Mouse (Mus musculus) MEL (cell line): ENCODE measurements around the gene Stac2.

Source experiments
- CTCF ChIP-seq, 3 experiments: IDR thresholded peaks in 2 of 3; conservative IDR thresholded peaks in 1 of 3; 2 replicates each; pipeline ENCODE4 v1.5.1; 2011 to 2012; ENCODE audit warnings: low read length in 3 of 3, low read depth in 2 of 3, mild to moderate bottlenecking in 2 of 3, improper control_type of control experiment in 1 of 3, inconsistent platforms in 1 of 3, mixed read lengths in 1 of 3, moderate library complexity in 1 of 3; ENCODE audit not compliant: control insufficient read depth in 1 of 3, insufficient read depth in 1 of 3, poor library complexity in 1 of 3, severe bottlenecking in 1 of 3
- EP300 ChIP-seq, 2 experiments: IDR thresholded peaks; 2 replicates each; pipeline ENCODE4 v1.6.1; 2011; ENCODE audit warnings: improper control_type of control experiment in 2 of 2, low read length in 2 of 2, low read depth in 1 of 2, mild to moderate bottlenecking in 1 of 2
- GATA1 ChIP-seq: IDR thresholded peaks from 2 replicates; pipeline ENCODE4 v1.6.1; 2011; ENCODE audit warnings: low read depth, low read length, improper control_type of control experiment
- JUND ChIP-seq: IDR thresholded peaks from 2 replicates; pipeline ENCODE4 v1.6.1; 2011; ENCODE audit warnings: low read depth, mild to moderate bottlenecking, improper control_type of control experiment, low read length
- MAZ ChIP-seq: IDR thresholded peaks from 2 replicates; pipeline ENCODE4 v1.6.1; 2012; ENCODE audit warnings: low read depth, mild to moderate bottlenecking, inconsistent platforms, low read length, improper control_type of control experiment
- NRF1 ChIP-seq: IDR thresholded peaks from 2 replicates; pipeline ENCODE4 v1.6.1; 2014; ENCODE audit warnings: low read depth, mild to moderate bottlenecking, inconsistent platforms, low read length, improper control_type of control experiment, moderate library complexity; ENCODE audit not compliant: poor library complexity, insufficient read depth, severe bottlenecking
- POLR2A ChIP-seq, 2 experiments: IDR thresholded peaks; 2 replicates each; pipeline ENCODE4 v1.6.1; 2011 to 2012; ENCODE audit warnings: low read length in 2 of 2, mild to moderate bottlenecking in 2 of 2, control low read depth in 1 of 2, improper control_type of control experiment in 1 of 2, low read depth in 1 of 2, moderate library complexity in 1 of 2; ENCODE audit not compliant: control insufficient read depth in 1 of 2, insufficient read depth in 1 of 2, poor library complexity in 1 of 2
- RCOR1 ChIP-seq: IDR thresholded peaks from 2 replicates; pipeline ENCODE4 v1.6.1; 2012; ENCODE audit warnings: low read depth, mild to moderate bottlenecking, inconsistent platforms, low read length, improper control_type of control experiment
- TBP ChIP-seq: IDR thresholded peaks from 2 replicates; pipeline ENCODE4 v1.8.0; 2011; ENCODE audit warnings: low read depth, low read length, improper control_type of control experiment
- USF1 ChIP-seq: IDR thresholded peaks from 2 replicates; pipeline ENCODE4 v1.6.1; 2014; ENCODE audit warnings: low read depth, mild to moderate bottlenecking, inconsistent platforms, low read length, improper control_type of control experiment, moderate library complexity
- USF2 ChIP-seq, 2 experiments: IDR thresholded peaks; 2 replicates each; pipeline ENCODE4 v1.6.1; 2011 to 2012; ENCODE audit warnings: improper control_type of control experiment in 2 of 2, low read length in 2 of 2, borderline replicate concordance in 1 of 2, inconsistent platforms in 1 of 2, low read depth in 1 of 2, mild to moderate bottlenecking in 1 of 2; ENCODE audit not compliant: insufficient read depth in 1 of 2
- ZC3H11A ChIP-seq: IDR thresholded peaks from 2 replicates; pipeline ENCODE4 v1.6.1; 2012; ENCODE audit warnings: low read depth, mild to moderate bottlenecking, inconsistent platforms, low read length, improper control_type of control experiment

DNA sequence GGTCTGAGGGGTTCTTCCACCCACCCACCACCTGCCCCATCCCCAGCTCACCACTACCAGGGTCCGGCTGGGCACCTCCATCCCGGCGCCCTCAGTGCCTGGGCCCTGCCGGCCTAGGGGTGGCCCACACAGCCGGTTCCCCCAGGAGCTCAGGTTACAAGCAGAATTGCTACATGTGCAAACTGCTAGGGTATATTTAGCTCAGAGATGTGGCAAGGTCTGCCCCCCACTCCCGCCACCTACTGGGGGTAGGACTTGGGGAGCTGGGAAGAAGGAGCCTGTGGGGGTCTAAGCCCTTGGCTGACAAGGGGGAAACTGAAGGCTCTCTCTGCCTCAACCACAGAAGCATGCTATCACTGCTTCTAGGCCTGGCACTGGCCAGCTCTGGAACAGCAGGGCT, 35.0 kb downstream of the Stac2 start:
- TF ChIP-seq USF2 (IDR thresholded peaks at IDR 0.05; ENCODE audit: borderline replicate concordance in 1 of 2, insufficient read depth in 1 of 2, low read depth in 1 of 2, low read length in 2 of 2) (no peak), POLR2A (IDR thresholded peaks at IDR 0.05; ENCODE audit: control insufficient read depth in 1 of 2, insufficient read depth in 1 of 2, low read depth in 1 of 2, low read length in 2 of 2, poor library complexity in 1 of 2) (no peak), RCOR1 (no peak), CTCF (IDR thresholded peaks at IDR 0.05 in 2 of 3, conservative IDR thresholded peaks at IDR 0.05 in 1 of 3; ENCODE audit: control insufficient read depth in 1 of 3, insufficient read depth in 1 of 3, low read depth in 2 of 3, low read length in 3 of 3, poor library complexity in 1 of 3, severe bottlenecking in 1 of 3) (no peak), EP300 (IDR thresholded peaks at IDR 0.05; ENCODE audit: low read depth in 1 of 2, low read length in 2 of 2) (no peak), NRF1 (no peak), JUND (no peak), ZC3H11A (no peak), USF1 (no peak), MAZ (no peak), TBP (no peak), GATA1 (no peak)
